Mouse (Mus musculus): ENCODE measurements around the gene Rhebl1. TPM values are rescaled to one million over a fixed set of nuclear protein-coding genes. Genes with fewer than 3 reads are reported as not detected.

Rhebl1 gene
- polyA plus RNA-seq, 1 experiment from 2014 or later, result 6.6 TPM

DNA sequence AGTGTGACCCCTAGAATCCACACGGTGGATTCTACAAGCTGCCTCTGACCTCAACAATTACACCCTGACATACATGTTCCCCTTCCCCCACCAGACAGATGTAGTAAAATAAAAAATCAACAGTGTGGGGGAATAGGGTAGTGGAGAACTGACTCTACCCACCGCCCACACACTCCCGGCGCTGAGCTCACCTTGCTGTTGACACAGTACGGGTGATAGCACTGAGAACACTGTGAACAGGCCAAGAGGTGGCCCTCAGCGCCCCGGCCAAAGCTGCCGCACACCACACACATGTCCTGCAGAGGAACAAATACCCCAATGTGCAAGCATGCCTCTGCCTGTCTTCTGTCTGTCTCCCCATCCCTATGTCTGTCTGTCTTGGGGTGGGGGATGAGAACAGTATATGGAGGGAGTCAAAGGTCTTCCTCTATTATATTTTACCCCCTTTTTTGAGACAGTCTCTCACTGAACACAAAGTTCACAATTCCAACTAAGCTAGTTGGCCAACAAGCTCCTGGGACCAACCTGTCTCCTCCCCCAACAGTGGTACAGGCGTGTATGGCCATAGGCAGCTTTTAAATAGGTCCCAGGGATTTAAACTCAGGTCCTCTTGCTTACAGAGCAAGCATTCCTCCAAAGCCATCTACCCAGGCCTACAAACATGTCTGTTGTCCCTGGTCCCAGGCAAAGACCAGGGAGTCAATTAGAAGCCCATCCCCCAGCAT, 34.9 kb downstream of the Rhebl1 start:
- H3K36me3 ChIP-seq, result peaks cover 100% of the 10 kb centered on the region
- H3K9ac ChIP-seq, result no peak overlapping the region
- no peak overlapping the region for H3K4me3 ChIP-seq
- H3K4me1 ChIP-seq, result no peaks in the 10 kb centered on the region
- ATAC-seq (ENCODE audit: extremely low read depth, insufficient number of reproducible peaks, low FRiP score, low TSS enrichment), result no peak
- 82% methylated on average over 9 of the region's 9 CpGs for WGBS
- H3K4me2 ChIP-seq, result no peak overlapping the region
- H3K27me3 ChIP-seq (replicated peaks), result no peaks in the 10 kb centered on the region
- H3K27ac ChIP-seq (replicated peaks), result no peak overlapping the region
- no peaks in the 10 kb centered on the region for H3K9me3 ChIP-seq

DNA sequence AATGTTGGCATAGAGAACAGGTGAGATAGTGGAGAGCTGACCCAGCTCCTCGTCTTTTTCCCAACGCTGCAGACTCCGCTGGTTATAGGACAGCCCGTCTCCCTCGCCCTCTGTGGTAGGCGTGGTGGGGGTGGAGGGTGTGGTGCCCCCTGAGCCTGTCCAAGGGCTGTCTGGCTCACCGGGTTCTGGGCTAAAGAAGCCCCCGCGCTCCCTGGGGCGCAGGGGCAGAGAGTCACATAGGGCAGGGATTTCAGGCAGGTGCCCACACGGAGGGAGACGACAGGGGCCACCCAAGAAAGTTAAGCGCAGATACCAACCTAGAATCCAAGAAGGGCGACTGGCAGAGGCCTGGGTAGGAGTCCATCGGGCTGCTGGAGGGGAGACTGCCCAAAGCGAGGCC, 40.1 kb downstream of the Rhebl1 start:
- H3K27ac ChIP-seq (replicated peaks), result no peak overlapping the region
- H3K4me1 ChIP-seq, result no peaks in the 10 kb centered on the region
- no peak overlapping the region for H3K4me3 ChIP-seq
- H3K27me3 ChIP-seq (replicated peaks), result no peaks in the 10 kb centered on the region
- WGBS, result 88% methylated on average over 16 of the region's 16 CpGs
- H3K4me2 ChIP-seq, result no peak overlapping the region
- H3K9ac ChIP-seq, result no peak overlapping the region
- H3K9me3 ChIP-seq, result no peaks in the 10 kb centered on the region
- ATAC-seq (ENCODE audit: extremely low read depth, insufficient number of reproducible peaks, low FRiP score, low TSS enrichment), result no peak
- H3K36me3 ChIP-seq, result peaks cover 100% of the 10 kb centered on the region

DNA sequence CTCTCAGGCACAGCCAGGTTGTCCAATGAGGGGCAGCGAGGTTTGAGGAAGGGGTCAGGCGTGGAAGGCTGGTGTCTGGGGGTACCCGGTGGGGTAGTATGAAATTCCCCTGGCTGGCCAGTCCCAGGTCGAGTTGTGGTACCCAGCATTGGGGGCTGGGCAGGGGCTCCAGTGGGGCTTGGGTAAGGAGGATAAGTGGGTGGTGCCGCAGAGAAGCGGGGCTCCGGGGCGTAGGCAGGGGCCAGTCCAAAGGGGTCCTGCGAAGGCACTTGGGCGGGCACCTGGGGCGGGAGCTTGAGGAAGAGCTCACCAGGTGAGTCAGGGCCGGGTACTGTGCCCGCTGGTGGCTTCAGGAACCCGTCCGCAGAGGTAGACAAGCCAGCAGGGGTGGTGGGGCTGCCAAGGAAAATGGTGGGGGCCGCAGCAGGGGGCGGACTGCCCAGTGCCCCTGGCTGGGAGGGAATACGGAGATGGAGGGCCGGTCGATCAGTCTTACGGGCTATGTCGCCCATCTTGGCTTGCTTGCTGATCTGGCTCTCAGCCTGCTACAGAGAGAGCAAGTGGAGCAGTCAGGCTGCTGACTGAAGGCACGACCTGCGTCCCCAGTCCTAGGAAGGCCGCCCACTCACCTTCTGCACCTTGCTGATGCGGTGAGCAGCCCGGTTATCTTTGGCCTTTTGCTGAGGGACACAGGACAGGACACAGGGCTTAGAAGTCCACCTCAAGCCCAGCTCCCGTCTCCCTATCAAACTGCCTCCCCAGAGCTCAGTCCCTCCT, 41.0 kb downstream of the Rhebl1 start:
- no peaks in the 10 kb centered on the region for H3K9me3 ChIP-seq
- H3K36me3 ChIP-seq, result peaks cover 100% of the 10 kb centered on the region
- no peak overlapping the region for H3K27ac ChIP-seq (replicated peaks)
- H3K4me3 ChIP-seq, result no peak overlapping the region
- H3K9ac ChIP-seq, result no peak overlapping the region
- H3K4me1 ChIP-seq, result no peaks in the 10 kb centered on the region
- no peaks in the 10 kb centered on the region for H3K27me3 ChIP-seq (replicated peaks)
- no peak for ATAC-seq (ENCODE audit: extremely low read depth, insufficient number of reproducible peaks, low FRiP score, low TSS enrichment)
- WGBS, result 89% methylated on average over 28 of the region's 28 CpGs
- no peak overlapping the region for H3K4me2 ChIP-seq

DNA sequence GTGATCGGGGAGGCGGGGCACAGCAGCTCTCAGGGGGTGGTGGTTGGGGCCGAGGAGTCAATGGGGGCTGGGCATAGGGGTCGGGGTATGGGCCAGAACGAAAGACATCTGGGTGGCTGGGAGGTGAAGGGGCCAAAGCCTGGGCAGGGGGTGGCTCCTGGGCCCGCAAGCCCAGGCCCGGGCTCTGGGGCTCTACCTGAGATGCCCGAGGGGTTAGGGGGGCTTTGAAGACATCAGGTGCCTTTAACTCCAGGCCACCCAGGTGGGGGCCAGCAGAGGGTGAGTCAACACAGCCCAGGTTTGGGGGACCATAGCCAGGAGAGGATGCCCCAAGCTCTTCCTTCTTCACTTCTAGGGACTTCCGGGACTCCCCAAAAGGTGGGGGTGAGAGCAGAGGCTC, 41.6 kb downstream of the Rhebl1 start:
- no peak overlapping the region for H3K4me3 ChIP-seq
- no peak overlapping the region for H3K9ac ChIP-seq
- ATAC-seq (ENCODE audit: extremely low read depth, insufficient number of reproducible peaks, low FRiP score, low TSS enrichment), result no peak
- H3K27ac ChIP-seq (replicated peaks), result no peak overlapping the region
- H3K9me3 ChIP-seq, result no peaks in the 10 kb centered on the region
- H3K4me1 ChIP-seq, result no peaks in the 10 kb centered on the region
- WGBS, result 88% methylated on average over 9 of the region's 9 CpGs
- H3K4me2 ChIP-seq, result no peak overlapping the region
- H3K27me3 ChIP-seq (replicated peaks), result no peaks in the 10 kb centered on the region
- peaks cover 100% of the 10 kb centered on the region for H3K36me3 ChIP-seq

DNA sequence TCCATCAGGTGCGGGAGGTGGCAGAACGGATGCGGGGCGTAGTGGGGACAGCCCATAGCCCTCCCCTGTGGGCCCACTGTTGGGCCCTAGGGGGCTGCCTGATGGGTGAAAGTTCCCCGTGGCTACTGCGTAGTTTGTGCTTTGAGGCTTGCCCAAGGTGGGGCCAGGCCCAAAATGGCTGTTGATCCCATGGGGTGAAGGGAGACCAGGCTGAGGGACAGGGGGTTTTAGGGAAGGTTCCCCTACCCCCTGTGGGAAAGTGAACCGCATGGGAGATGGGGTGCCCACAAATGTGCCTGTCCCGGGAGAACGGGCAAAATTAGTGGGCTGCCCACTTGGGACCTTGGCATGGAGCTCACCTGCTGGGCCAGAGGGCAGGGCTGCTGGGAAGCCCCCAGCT, 42.3 kb downstream of the Rhebl1 start:
- Histone ChIP-seq H3K4me1 (no peaks in the 10 kb centered on the region), H3K9me3 (no peaks in the 10 kb centered on the region), H3K4me2 (no peak overlapping the region), H3K36me3 (peaks cover 100% of the 10 kb centered on the region), H3K27me3 (replicated peaks) (no peaks in the 10 kb centered on the region), H3K9ac (no peak overlapping the region), H3K4me3 (no peak overlapping the region), H3K27ac (replicated peaks) (no peak overlapping the region)
- WGBS, result 89% methylated on average over 9 of the region's 9 CpGs
- ATAC-seq (ENCODE audit: extremely low read depth, insufficient number of reproducible peaks, low FRiP score, low TSS enrichment), result no peak

DNA sequence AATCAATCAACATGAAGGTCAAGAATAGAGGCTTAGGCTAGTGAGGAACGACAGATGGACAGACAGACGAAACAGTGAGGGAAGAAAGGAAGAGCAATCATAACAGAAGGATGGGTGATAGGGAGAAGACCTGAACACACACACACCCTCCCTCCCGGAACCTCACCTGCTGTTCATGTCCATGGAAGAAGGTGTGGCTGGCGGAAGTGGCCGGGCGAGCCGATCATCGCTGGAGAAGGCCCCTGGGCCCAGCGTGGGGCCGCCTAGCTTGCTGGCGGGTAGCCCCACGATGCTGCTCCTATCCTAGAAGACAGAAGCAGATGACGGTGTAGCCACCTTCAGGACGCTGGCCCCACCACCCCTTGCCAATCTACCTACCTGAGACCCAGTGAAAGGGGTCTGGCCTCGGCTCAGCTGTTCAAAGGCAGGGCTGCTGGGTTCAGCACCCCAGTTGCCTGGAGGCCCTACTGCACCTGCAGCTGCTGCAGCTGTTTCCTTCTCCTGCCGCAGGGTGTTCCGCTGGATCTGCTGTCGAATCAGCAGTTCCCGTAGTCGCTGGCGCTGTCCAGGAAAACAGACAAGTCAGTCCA, 43.0 kb downstream of the Rhebl1 start:
- H3K4me3 ChIP-seq, result no peak overlapping the region
- H3K36me3 ChIP-seq, result peaks cover 100% of the 10 kb centered on the region
- no peaks in the 10 kb centered on the region for H3K4me1 ChIP-seq
- no peak overlapping the region for H3K27ac ChIP-seq (replicated peaks)
- H3K4me2 ChIP-seq, result no peak overlapping the region
- no peaks in the 10 kb centered on the region for H3K9me3 ChIP-seq
- WGBS, result 90% methylated on average over 21 of the region's 21 CpGs
- no peak overlapping the region for H3K9ac ChIP-seq
- no peaks in the 10 kb centered on the region for H3K27me3 ChIP-seq (replicated peaks)
- no peak for ATAC-seq (ENCODE audit: extremely low read depth, insufficient number of reproducible peaks, low FRiP score, low TSS enrichment)

DNA sequence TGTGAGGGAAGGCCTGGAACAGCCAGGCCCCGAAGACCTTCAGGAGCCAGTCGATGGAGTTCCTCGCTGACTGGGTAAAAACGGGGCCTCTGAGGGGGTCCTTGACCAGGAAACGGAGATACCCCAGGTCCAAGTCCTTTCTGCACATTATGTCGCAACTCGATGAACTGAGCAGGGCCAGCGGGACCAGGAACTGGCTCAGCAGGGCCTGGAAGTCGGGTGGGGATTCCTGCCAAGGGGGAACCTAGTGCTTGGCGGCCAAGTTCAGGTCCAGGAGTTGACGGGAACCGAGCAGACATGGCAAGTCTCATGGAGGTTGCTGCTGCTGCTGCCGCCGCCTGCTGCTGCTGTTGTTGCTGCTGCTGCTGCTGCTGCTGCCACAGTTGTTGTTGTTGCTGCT, 43.7 kb downstream of the Rhebl1 start:
- H3K27ac ChIP-seq (replicated peaks), result no peak overlapping the region
- H3K9ac ChIP-seq, result no peak overlapping the region
- peaks cover 100% of the 10 kb centered on the region for H3K36me3 ChIP-seq
- no peaks in the 10 kb centered on the region for H3K4me1 ChIP-seq
- H3K27me3 ChIP-seq (replicated peaks), result no peaks in the 10 kb centered on the region
- no peaks in the 10 kb centered on the region for H3K9me3 ChIP-seq
- H3K4me2 ChIP-seq, result no peak overlapping the region
- 89% methylated on average over 14 of the region's 14 CpGs for WGBS
- no peak overlapping the region for H3K4me3 ChIP-seq
- no peak for ATAC-seq (ENCODE audit: extremely low read depth, insufficient number of reproducible peaks, low FRiP score, low TSS enrichment)

DNA sequence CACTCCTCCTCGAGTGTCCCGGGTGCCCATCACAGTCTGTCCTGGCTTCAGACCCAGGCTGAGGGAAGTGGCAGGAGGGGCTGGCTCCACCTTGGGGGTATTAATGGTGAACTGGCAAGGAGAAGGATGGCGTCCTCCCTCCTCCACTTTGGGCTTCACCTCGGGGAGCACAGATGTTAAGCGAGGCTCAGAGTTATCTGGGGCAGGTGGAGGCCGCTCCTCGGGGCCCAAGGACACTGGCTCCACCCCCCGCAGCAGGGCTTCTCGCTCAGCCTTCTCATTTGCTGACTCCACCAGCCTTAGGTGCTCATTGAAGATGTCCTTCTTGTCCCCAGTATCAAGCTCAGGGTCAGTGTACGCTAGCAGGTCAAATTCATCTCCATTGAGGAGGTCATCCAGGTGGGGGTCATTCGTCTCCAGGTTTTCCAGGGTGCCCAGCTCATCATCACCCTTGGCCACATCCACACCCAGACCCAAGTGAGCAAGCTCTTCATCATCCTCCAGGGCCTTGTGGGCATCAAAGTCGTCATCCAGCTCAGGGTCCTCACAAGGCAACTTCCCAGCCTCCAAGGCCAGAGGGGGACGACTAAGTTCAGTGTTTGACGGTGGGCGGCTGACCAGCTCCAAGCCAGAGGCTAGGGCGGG, 44.3 kb downstream of the Rhebl1 start:
- no peaks in the 10 kb centered on the region for H3K4me1 ChIP-seq
- no peak overlapping the region for H3K9ac ChIP-seq
- WGBS, result 86% methylated on average over 16 of the region's 16 CpGs
- no peak overlapping the region for H3K27ac ChIP-seq (replicated peaks)
- ATAC-seq (ENCODE audit: extremely low read depth, insufficient number of reproducible peaks, low FRiP score, low TSS enrichment), result no peak
- H3K9me3 ChIP-seq, result no peaks in the 10 kb centered on the region
- H3K4me3 ChIP-seq, result no peak overlapping the region
- H3K36me3 ChIP-seq, result peaks cover 100% of the 10 kb centered on the region
- H3K27me3 ChIP-seq (replicated peaks), result no peaks in the 10 kb centered on the region
- H3K4me2 ChIP-seq, result no peak overlapping the region

DNA sequence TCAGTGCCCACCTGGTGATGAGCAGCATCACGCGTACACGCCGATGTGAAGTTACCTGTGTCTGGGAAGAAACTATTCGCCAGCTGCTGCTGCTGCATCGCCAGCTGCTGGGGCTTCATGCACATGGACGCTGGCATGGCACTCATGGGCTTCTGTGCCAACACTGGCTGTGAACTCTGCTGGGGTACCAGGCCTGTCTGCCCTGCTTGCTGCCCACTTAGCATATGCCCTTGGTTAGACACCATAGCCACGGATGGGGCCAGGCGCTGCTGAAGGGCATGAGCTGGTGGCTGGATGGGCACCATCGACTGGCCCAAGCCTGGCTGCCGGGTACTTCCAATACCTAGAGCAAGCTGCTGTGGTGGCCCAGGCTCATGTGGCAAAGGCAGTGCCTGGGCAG, 45.2 kb downstream of the Rhebl1 start:
- no peak overlapping the region for H3K9ac ChIP-seq
- H3K27ac ChIP-seq (replicated peaks), result no peak overlapping the region
- no peak overlapping the region for H3K4me2 ChIP-seq
- no peak overlapping the region for H3K4me3 ChIP-seq
- 95% methylated on average over 11 of the region's 11 CpGs for WGBS
- peaks cover 100% of the 10 kb centered on the region for H3K36me3 ChIP-seq
- H3K27me3 ChIP-seq (replicated peaks), result no peaks in the 10 kb centered on the region
- H3K4me1 ChIP-seq, result no peaks in the 10 kb centered on the region
- no peaks in the 10 kb centered on the region for H3K9me3 ChIP-seq
- no peak for ATAC-seq (ENCODE audit: extremely low read depth, insufficient number of reproducible peaks, low FRiP score, low TSS enrichment)

DNA sequence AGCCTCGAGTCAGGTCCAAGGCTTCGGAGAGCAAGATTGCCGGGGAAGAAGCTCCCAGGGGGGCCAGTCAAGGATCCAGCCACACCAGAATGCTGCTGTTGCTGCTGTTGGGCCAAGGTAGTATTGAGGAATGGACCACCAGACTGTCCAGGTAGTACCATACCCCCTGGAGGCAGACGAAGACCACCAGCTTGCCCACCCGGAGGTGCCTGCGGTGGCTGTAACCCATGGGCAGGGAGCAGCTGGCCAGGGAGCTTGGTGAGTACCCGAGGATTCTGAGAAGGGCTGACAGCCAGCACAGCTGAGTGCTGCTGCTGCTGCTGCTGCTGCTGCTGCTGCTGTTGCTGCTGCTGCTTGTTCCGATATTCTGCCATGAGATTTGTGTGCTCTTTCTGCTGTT, 48.2 kb downstream of the Rhebl1 start:
- H3K36me3 ChIP-seq, result peaks cover 100% of the 10 kb centered on the region
- no peak overlapping the region for H3K9ac ChIP-seq
- no peaks in the 10 kb centered on the region for H3K27me3 ChIP-seq (replicated peaks)
- ATAC-seq (ENCODE audit: extremely low read depth, insufficient number of reproducible peaks, low FRiP score, low TSS enrichment), result no peak
- 89% methylated on average over 8 of the region's 8 CpGs for WGBS
- no peaks in the 10 kb centered on the region for H3K9me3 ChIP-seq
- no peaks in the 10 kb centered on the region for H3K4me1 ChIP-seq
- H3K27ac ChIP-seq (replicated peaks), result no peak overlapping the region
- no peak overlapping the region for H3K4me2 ChIP-seq
- no peak overlapping the region for H3K4me3 ChIP-seq

DNA sequence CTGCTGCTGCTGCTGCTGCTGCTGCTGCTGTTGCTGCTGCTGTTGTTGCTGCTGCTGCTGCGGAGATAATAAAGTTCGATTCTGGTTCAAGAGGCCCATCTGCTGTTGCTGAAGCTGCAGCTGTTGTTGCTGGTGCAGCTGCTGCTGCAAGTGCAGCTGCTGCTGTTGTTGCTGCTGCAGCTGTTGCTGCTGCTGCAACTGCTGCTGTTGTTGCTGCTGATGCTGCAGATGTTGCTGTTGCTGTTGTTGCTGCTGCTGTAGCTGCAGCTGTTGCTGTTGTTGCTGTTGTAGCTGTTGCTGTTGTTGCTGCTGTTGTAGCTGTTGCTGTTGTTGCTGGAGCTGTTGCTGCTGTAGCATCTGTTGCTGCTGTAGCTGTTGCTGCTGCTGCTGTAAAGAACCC, 49.2 kb downstream of the Rhebl1 start:
- Histone ChIP-seq H3K36me3 (peaks cover 100% of the 10 kb centered on the region), H3K4me2 (no peak overlapping the region), H3K9me3 (no peaks in the 10 kb centered on the region), H3K4me3 (no peak overlapping the region), H3K27me3 (replicated peaks) (no peaks in the 10 kb centered on the region), H3K27ac (replicated peaks) (no peak overlapping the region), H3K9ac (no peak overlapping the region), H3K4me1 (no peaks in the 10 kb centered on the region)
- 95% methylated on average over 2 of the region's 2 CpGs for WGBS
- ATAC-seq (ENCODE audit: extremely low read depth, insufficient number of reproducible peaks, low FRiP score, low TSS enrichment), result no peak
